Mouse (Mus musculus): Measurements from ENCODE around the gene Kpna1.

GRCm38 (mm10) chr16:35987930-35988329, 9.4 kb downstream of the Kpna1 start:
- TF ChIP-seq USF1 (IDR thresholded peaks at IDR 0.05; ENCODE audit: low read depth) (no peak), CTCF (IDR thresholded peaks at IDR 0.05; ENCODE audit: control insufficient read depth, insufficient read depth, insufficient read length) (no peak), MAX (IDR thresholded peaks at IDR 0.05) (no peak), MYOD1 (IDR thresholded peaks at IDR 0.05; ENCODE audit: control insufficient read depth, insufficient read length, low read depth) (no peak)

Data from C2C12 (cell line).